Mouse (Mus musculus): Measurements from ENCODE around the gene Syt3. TPM values are rescaled to one million over a fixed set of nuclear protein-coding genes. Genes with fewer than 3 reads are reported as not detected.

The Syt3 gene
- polyA plus RNA-seq, 1 experiment from 2014 or later, result 75.4 TPM

DNA sequence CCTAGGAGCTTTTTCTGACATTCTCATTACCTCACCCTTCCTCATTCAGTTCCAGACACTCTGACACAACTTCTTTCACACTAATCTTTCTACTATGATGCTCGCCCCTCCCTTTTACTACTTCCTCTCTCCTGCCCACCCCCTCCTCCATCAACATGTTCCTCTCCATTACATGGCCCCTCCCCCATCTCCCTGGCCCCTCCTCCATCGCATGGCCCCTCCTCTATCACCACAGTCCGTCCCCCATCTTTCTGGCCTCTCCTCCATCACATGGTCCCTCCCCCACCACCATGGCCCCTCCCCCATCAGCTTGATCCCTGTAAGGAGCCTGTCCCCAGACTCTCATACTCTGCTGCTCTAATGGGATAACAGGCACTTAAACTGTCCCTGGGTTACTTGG is 34.9 kb upstream of the Syt3 start:
- 20% methylated on average over 3 of the region's 3 CpGs for WGBS
- H3K4me1 ChIP-seq, result peaks cover 36% of the 10 kb centered on the region
- peaks cover 58% of the 10 kb centered on the region for H3K36me3 ChIP-seq
- no peak overlapping the region for H3K27ac ChIP-seq (replicated peaks)
- H3K4me2 ChIP-seq, result no peak overlapping the region
- H3K4me3 ChIP-seq (replicated peaks), result no peak overlapping the region
- H3K27me3 ChIP-seq (replicated peaks), result peaks cover 32% of the 10 kb centered on the region
- ATAC-seq (ENCODE audit: low FRiP score), result no peak
- no peak overlapping the region for H3K9ac ChIP-seq (replicated peaks)
- H3K9me3 ChIP-seq (replicated peaks), result no peaks in the 10 kb centered on the region

DNA sequence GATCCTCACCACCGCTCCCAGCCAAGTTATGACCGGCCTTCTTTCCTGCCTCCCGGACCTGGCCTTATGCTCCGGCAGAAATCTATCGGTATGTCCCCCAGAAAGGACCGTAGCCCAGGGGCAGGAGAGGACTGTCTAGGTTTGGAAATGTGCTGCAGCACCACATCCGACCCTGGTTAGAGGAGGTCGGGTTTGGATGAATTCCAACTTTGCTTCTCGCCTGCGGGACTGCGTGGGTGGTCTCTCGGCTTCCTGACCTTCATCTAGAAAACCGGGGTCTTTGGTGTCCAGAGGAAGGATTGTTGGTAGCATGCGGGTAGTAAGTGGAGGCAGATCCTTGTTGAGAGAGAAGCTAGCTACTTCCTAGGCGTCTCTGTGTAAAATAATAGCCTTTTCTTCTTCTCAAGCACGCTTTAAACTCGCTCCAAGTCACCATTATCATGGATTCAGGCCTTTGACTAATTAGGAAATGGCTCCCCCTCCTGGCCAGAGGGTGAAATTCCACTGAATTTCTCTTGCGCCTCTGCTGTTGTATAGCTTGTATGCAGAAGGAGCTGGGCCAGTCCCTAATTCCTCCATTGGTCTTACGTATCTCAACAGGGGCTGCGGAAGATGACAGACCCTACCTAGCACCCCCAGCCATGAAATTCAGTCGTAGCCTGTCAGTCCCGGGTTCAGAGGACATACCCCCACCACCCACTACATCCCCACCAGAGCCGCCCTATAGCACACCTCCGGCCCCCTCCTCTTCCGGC is 32.8 kb upstream of the Syt3 start:
- Histone ChIP-seq H3K36me3 (peaks cover 52% of the 10 kb centered on the region), H3K4me1 (peaks cover 38% of the 10 kb centered on the region), H3K9me3 (replicated peaks) (no peaks in the 10 kb centered on the region), H3K27me3 (replicated peaks) (peaks cover 50% of the 10 kb centered on the region), H3K9ac (replicated peaks) (0 out of 2 replicates have a peak overlapping the region, but pooled peaks have one; percentile 21), H3K4me3 (replicated peaks) (peak overlapping the region; percentile 7; the same call in 1 of the 2 replicates), H3K4me2 (peak overlapping the region; percentile 47), H3K27ac (replicated peaks) (peak overlapping the region; percentile 10; the same call in 1 of the 2 replicates)
- 4% methylated on average over 25 of the region's 25 CpGs for WGBS
- peak; percentile 46 for ATAC-seq (ENCODE audit: low FRiP score)

GRCm38 (mm10) chr7:44351881-44352749 is 31.8 kb upstream of the Syt3 start:
- no peak overlapping the region for H3K4me3 ChIP-seq (replicated peaks)
- peaks cover 45% of the 10 kb centered on the region for H3K4me1 ChIP-seq
- H3K36me3 ChIP-seq, result peaks cover 49% of the 10 kb centered on the region
- 9% methylated on average over 66 of the region's 71 CpGs for WGBS
- no peaks in the 10 kb centered on the region for H3K9me3 ChIP-seq (replicated peaks)
- no peak overlapping the region for H3K27ac ChIP-seq (replicated peaks)
- ATAC-seq (ENCODE audit: low FRiP score), result peak; percentile 9; the same call in 1 of the 2 replicates
- peaks cover 57% of the 10 kb centered on the region for H3K27me3 ChIP-seq (replicated peaks)
- H3K4me2 ChIP-seq, result 0 out of 2 replicates have a peak overlapping the region, but pooled peaks have one; percentile 19
- 0 out of 2 replicates have a peak overlapping the region, but pooled peaks have one; percentile 10 for H3K9ac ChIP-seq (replicated peaks)

DNA sequence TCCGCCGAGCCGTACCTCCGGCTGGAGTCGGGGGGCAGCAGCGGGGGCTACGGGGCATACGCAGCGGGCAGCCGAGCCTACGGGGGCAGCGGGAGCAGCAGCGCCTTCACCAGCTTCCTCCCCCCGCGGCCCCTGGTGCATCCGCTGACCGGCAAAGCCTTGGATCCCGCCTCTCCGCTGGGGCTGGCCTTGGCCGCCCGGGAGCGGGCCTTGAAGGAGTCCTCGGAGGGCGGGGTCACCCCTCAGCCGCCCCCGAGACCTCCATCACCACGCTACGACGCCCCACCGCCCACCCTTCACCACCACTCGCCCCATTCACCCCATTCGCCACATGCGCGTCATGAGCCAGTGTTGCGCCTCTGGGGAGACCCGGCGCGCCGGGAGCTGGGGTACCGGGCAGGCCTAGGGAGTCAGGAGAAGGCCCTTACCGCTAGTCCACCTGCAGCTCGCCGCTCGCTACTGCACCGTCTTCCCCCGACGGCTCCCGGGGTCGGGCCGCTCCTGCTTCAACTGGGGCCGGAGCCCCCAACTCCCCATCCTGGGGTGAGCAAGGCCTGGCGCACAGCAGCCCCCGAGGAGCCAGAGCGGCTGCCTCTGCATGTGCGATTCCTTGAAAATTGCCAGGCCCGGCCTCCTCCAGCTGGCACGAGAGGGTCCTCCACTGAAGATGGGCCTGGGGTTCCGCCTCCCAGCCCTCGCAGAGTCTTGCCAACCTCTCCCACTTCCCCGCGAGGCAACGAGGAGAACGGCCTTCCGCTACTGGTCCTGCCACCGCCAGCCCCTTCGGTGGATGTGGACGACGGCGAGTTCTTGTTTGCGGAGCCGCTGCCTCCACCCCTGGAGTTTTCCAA is 30.9 kb upstream of the Syt3 start:
- Histone ChIP-seq H3K4me3 (replicated peaks) (no peak overlapping the region; the same call in 1 of the 2 replicates), H3K9ac (replicated peaks) (0 out of 2 replicates have a peak overlapping the region, but pooled peaks have one; percentile 10), H3K4me1 (peaks cover 51% of the 10 kb centered on the region), H3K4me2 (peak overlapping the region; percentile 19), H3K9me3 (replicated peaks) (no peaks in the 10 kb centered on the region), H3K27ac (replicated peaks) (no peak overlapping the region), H3K27me3 (replicated peaks) (peaks cover 63% of the 10 kb centered on the region), H3K36me3 (peaks cover 46% of the 10 kb centered on the region)
- WGBS, result 10% methylated on average over 61 of the region's 71 CpGs
- no peak for ATAC-seq (ENCODE audit: low FRiP score)

- no peak overlapping the region for H3K4me3 ChIP-seq (replicated peaks)
- H3K36me3 ChIP-seq, result peaks cover 38% of the 10 kb centered on the region
- ATAC-seq (ENCODE audit: low FRiP score), result no peak
Observed at GRCm38 (mm10) chr7:44353601-44354340, 30.1 kb upstream of the Syt3 start.

DNA sequence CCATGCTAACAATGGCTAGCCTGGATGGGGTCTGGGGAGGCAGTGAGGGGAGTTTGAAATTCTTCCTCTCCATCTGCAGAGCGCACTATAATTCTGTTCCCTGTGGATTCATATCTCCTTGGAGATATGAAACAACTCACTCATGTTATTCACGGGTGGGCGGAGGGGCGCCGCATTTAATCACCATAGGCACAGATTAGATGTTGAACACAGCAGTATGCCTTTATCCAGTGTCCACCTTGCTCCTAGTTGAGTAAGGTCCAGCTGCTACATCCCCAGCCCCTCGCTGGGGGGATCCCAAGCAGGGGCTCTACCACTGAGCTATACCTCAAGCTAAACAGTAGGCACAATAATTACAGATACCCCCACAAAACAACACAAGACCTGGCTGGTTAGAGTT is 28.5 kb upstream of the Syt3 start:
- H3K9me3 ChIP-seq (replicated peaks), result no peaks in the 10 kb centered on the region
- ATAC-seq (ENCODE audit: low FRiP score), result no peak
- H3K4me1 ChIP-seq, result peaks cover 62% of the 10 kb centered on the region
- H3K4me3 ChIP-seq (replicated peaks), result no peak overlapping the region
- peaks cover 58% of the 10 kb centered on the region for H3K27me3 ChIP-seq (replicated peaks)
- peaks cover 30% of the 10 kb centered on the region for H3K36me3 ChIP-seq
- H3K27ac ChIP-seq (replicated peaks), result no peak overlapping the region
- H3K9ac ChIP-seq (replicated peaks), result no peak overlapping the region
- no peak overlapping the region for H3K4me2 ChIP-seq
- 62% methylated on average over 6 of the region's 6 CpGs for WGBS

More at GRCm38 (mm10) chr7:44353601-44354340, 30.1 kb upstream of the Syt3 start:
- no peak overlapping the region for H3K27ac ChIP-seq (replicated peaks)
- H3K9ac ChIP-seq (replicated peaks), result no peak overlapping the region
- H3K9me3 ChIP-seq (replicated peaks), result no peaks in the 10 kb centered on the region
- 7% methylated on average over 35 of the region's 35 CpGs for WGBS
- H3K4me1 ChIP-seq, result peaks cover 54% of the 10 kb centered on the region
- peak overlapping the region; percentile 19; the same call in 1 of the 2 replicates for H3K4me2 ChIP-seq
- H3K27me3 ChIP-seq (replicated peaks), result peaks cover 58% of the 10 kb centered on the region

GRCm38 (mm10) chr7:44356590-44357481 is 27.1 kb upstream of the Syt3 start:
- Histone ChIP-seq H3K4me2 (no peak overlapping the region), H3K36me3 (peaks cover 27% of the 10 kb centered on the region), H3K4me1 (peaks cover 58% of the 10 kb centered on the region), H3K4me3 (replicated peaks) (no peak overlapping the region), H3K27me3 (replicated peaks) (peaks cover 53% of the 10 kb centered on the region), H3K9ac (replicated peaks) (0 out of 2 replicates have a peak overlapping the region, but pooled peaks have one; percentile 20), H3K9me3 (replicated peaks) (no peaks in the 10 kb centered on the region), H3K27ac (replicated peaks) (no peak overlapping the region; the same call in 1 of the 2 replicates)
- WGBS, result 5% methylated on average over 35 of the region's 35 CpGs
- ATAC-seq (ENCODE audit: low FRiP score), result no peak

DNA sequence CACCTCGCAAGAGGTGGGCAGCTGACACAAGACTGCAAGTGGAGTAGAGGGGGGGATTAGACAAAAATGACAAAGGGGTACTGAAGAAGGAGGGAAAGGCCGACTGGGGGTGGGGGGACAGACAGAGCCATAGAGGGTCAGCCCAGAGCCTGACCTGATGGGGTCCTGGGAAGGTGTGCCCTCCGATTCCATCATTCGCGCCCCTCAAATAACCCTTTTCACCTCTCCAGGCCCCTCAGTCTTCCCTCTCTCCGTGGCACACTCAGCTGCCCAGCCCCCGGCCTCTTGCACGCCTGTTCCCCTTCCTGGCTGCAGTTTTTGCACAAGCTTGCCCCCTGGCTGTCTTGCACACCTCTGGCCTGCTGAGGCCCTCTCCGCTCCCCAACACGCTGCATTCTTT is 26.4 kb upstream of the Syt3 start:
- H3K9ac ChIP-seq (replicated peaks), result no peak overlapping the region

DNA sequence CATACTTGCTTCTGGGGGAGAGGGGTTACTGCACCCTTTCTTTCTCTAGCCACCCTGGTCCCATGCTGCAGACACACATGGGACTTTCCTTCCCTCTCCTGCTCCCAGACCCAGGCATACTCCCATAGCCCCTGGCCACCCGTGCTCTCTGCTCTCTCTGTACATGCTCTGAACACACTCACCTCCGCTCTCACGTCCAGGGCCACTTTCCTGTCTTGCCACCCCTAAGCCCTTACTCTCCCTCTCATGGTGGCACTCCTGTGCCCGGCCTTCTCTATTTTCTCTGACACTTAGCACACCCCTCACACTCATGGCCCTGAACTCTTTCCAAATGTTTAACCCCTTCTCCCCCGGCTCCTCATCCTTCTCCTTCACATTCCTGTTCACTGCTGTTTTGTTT is 25.9 kb upstream of the Syt3 start:
- H3K4me1 ChIP-seq, result peaks cover 48% of the 10 kb centered on the region
- WGBS, result 21% methylated on average over 5 of the region's 5 CpGs
- no peak overlapping the region for H3K9ac ChIP-seq (replicated peaks)
- no peaks in the 10 kb centered on the region for H3K9me3 ChIP-seq (replicated peaks)
- H3K4me2 ChIP-seq, result no peak overlapping the region
- no peak overlapping the region; the same call in 1 of the 2 replicates for H3K27ac ChIP-seq (replicated peaks)
- no peak overlapping the region for H3K4me3 ChIP-seq (replicated peaks)
- H3K36me3 ChIP-seq, result peaks cover 25% of the 10 kb centered on the region
- H3K27me3 ChIP-seq (replicated peaks), result peaks cover 50% of the 10 kb centered on the region
- no peak for ATAC-seq (ENCODE audit: low FRiP score)

More for the DNA sequence above, 26.4 kb upstream of the Syt3 start:
- peaks cover 53% of the 10 kb centered on the region for H3K4me1 ChIP-seq
- H3K9me3 ChIP-seq (replicated peaks), result no peaks in the 10 kb centered on the region
- no peak overlapping the region; the same call in 1 of the 2 replicates for H3K27ac ChIP-seq (replicated peaks)
- WGBS, result 19% methylated on average over 10 of the region's 10 CpGs
- H3K27me3 ChIP-seq (replicated peaks), result peaks cover 52% of the 10 kb centered on the region
- no peak overlapping the region for H3K4me2 ChIP-seq
- H3K36me3 ChIP-seq, result peaks cover 25% of the 10 kb centered on the region
- no peak for ATAC-seq (ENCODE audit: low FRiP score)
- no peak overlapping the region for H3K4me3 ChIP-seq (replicated peaks)

Measured in neural tube, embryonic 15.5 days (tissue).